In the genomic region with DNA sequence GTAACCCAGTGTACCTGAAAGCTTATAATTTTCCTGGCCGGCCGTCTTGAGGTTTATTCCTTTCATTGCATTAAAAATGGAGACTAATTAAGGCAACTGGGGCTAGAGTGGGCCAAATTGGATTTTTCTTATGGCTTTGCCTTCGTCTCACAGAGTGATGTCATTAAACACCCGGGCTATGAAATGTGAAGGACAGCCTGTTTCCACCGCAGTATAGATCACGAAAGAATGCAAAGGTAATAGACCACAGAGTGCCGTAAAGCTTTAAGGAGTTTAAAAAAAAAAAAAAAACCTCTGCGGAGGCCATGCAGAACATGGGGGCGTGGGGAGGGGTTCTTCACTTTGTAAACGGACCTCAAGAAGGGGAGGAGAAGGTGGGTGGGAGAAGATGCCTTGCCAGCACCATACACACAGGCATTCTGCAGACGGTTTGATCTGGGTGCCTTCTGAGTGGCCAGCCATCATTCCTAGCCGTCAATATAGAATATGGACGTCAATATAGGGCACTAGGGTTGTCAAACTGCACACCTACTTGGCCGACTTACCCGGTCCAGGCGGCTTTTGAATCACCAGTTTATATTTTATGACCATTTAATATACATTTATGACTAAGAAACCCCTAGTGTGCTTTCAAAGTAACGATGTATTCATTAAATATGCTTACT, we compare ENCODE assay signal across 16 mouse cellular contexts. TPM values are rescaled to one million over a fixed set of nuclear protein-coding genes. Genes with fewer than 3 reads are reported as not detected.
"Had no signal": no experiment of that assay in that cellular context is flagged by ENCODE, and none has a peak within 500 bp of the region (broad histone marks: within the 10 kb centered on the region; RNA-seq: fewer than 3 reads in every experiment).

No protein-coding gene starts in this region.

- DNase-seq: kidney, adult 8-10 months; kidney, postnatal 25 days; layer of hippocampus, postnatal 36 days; liver, embryonic 13.5 days; liver, postnatal 0 days; lung, postnatal 14 days; retina, postnatal 1 day; thymus, postnatal 36 days had no signal

- H3K4me3 ChIP-seq: liver, embryonic 13.5 days; lung, embryonic 15.5 days; megakaryocyte, embryonic 14.5 days; midbrain, embryonic 15.5 days; stomach, embryonic 15.5 days had no signal

- H3K9ac ChIP-seq: liver, embryonic 13.5 days; liver, postnatal 0 days; lung, embryonic 15.5 days; midbrain, embryonic 15.5 days; stomach, embryonic 15.5 days had no signal

- H3K4me1 ChIP-seq: midbrain, embryonic 15.5 days; stomach, embryonic 15.5 days had no signal

- H3K27ac ChIP-seq: liver, embryonic 13.5 days; lung, embryonic 15.5 days; macrophage; midbrain, embryonic 15.5 days; stomach, embryonic 15.5 days had no signal

- H3K9me3 ChIP-seq: liver, embryonic 13.5 days; lung, embryonic 15.5 days; midbrain, embryonic 15.5 days; stomach, embryonic 15.5 days had no signal

- ATAC-seq: inflammation-experienced regulatory T-cells, adult 6 months; intestine, postnatal 0 days; liver, postnatal 0 days; midbrain, embryonic 15.5 days had no signal

- H3K36me3 ChIP-seq: liver, embryonic 13.5 days; lung, embryonic 15.5 days; midbrain, embryonic 15.5 days; stomach, embryonic 15.5 days had no signal

- H3K27me3 ChIP-seq: lung, embryonic 15.5 days; midbrain, embryonic 15.5 days; stomach, embryonic 15.5 days had no signal

- H3K4me2 ChIP-seq: liver, embryonic 13.5 days; lung, embryonic 15.5 days; midbrain, embryonic 11.5 days; midbrain, embryonic 15.5 days; stomach, embryonic 15.5 days had no signal

RNA-seq across cellular contexts. Expression of a gene that starts 53.4 kb away (rescaled TPM):
- polyA plus RNA-seq: inflammation-experienced regulatory T-cells, adult 6 months; midbrain, embryonic 11.5 days had no signal
